Mouse (Mus musculus): ENCODE results near the gene Dnajc3. TPM values are rescaled to one million over a fixed set of nuclear protein-coding genes. Genes with fewer than 3 reads are reported as not detected.

Dnajc3 gene
- polyA plus RNA-seq, 1 experiment = 32.7 TPM

DNA sequence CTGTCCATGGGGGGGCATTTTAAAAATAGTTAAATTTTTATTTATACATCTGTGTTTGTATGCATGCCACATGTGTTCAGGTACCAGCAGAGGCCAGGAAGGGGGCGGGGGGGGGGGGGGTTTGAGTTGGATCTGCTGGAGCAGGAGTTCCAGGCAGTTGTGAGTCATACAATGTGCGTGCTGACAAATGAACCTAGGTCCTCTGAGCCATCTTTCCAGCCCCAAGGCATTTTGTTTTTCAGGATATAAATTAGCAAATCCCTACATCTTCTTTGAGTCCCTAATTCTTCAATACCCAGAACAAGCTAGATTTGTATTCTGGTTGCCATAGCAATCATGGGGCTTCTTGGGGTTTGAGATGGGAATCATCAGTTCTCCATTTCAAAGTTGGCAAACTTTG, 6.6 kb upstream of the Dnajc3 start:
- Histone ChIP-seq H3K27me3 (replicated peaks; ENCODE audit: control insufficient read depth, insufficient read depth, low read length) (no peaks in the 10 kb centered on the region), H3K4me1 (ENCODE audit: control insufficient read depth, insufficient read depth, low read length) (no peaks in the 10 kb centered on the region), H3K4me3 (ENCODE audit: insufficient read depth, low read depth, low read length) (no peak overlapping the region), H3K27ac (ENCODE audit: insufficient read depth, low read depth, low read length) (no peak overlapping the region), H3K36me3 (ENCODE audit: control insufficient read depth, insufficient read depth, low read length) (no peaks in the 10 kb centered on the region)
- no peak for DNase-seq
- WGBS = 91% methylated on average over 2 of the region's 2 CpGs
- TF ChIP-seq CTCF (conservative IDR thresholded peaks at IDR 0.05; ENCODE audit: insufficient read depth, insufficient read length, low read depth, low read length) (no peak), POLR2A (IDR thresholded peaks at IDR 0.05; ENCODE audit: low read depth, low read length) (no peak)

DNA sequence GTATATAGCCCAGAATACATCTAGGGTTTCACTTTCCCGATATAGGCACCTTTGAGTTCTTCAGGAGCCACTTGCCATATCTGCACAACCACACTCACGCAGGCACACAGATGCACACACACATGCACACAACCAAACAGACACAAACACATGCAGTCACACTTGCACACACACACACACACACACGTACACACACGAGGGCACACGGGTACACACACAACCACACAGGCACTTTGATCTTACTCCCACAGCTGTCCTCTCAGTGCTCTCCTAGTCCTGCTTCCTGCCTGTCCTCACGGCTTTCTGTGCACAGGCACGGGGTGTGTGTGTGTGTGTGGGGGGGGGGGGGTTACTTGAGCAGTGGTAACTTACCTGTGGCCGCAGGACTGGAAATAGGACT, 4.8 kb upstream of the Dnajc3 start:
- no peaks in the 10 kb centered on the region; the same call in 1 of the 2 replicates for H3K4me1 ChIP-seq (ENCODE audit: control insufficient read depth, insufficient read depth, low read length)
- no peak overlapping the region for H3K27ac ChIP-seq (ENCODE audit: insufficient read depth, low read depth, low read length)
- no peak overlapping the region for H3K4me3 ChIP-seq (ENCODE audit: insufficient read depth, low read depth, low read length)
- no peaks in the 10 kb centered on the region for H3K27me3 ChIP-seq (replicated peaks; ENCODE audit: control insufficient read depth, insufficient read depth, low read length)
- 62% methylated on average over 8 of the region's 8 CpGs for WGBS
- TF ChIP-seq CTCF (conservative IDR thresholded peaks at IDR 0.05; ENCODE audit: insufficient read depth, insufficient read length, low read depth, low read length) = no peak
- no peak for TF ChIP-seq POLR2A (IDR thresholded peaks at IDR 0.05; ENCODE audit: low read depth, low read length)
- no peaks in the 10 kb centered on the region for H3K36me3 ChIP-seq (ENCODE audit: control insufficient read depth, insufficient read depth, low read length)
- no peak for DNase-seq

DNA sequence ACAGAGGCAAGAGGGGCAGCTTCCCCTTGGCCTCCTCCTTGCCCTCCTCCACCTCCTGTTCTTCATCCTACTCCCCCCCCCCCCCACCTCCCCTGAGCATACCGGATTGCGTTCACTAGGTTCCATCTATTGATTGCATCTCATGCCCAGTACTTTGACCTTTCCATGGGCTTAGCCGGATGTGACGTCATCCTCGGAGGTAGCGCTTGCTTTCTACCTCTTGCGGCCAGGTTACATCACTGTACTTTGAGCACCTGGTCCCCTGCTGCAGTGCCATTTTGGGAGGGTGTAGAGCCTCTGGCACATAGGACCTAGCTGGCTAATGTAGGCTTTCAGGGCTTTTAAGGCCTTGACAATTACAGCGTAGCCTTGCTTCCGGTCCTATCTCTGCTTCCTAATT, 3.1 kb upstream of the Dnajc3 start:
- Histone ChIP-seq H3K27ac (ENCODE audit: insufficient read depth, low read depth, low read length) (no peak overlapping the region), H3K27me3 (replicated peaks; ENCODE audit: control insufficient read depth, insufficient read depth, low read length) (no peaks in the 10 kb centered on the region), H3K4me3 (ENCODE audit: insufficient read depth, low read depth, low read length) (no peak overlapping the region), H3K36me3 (ENCODE audit: control insufficient read depth, insufficient read depth, low read length) (no peaks in the 10 kb centered on the region), H3K4me1 (ENCODE audit: control insufficient read depth, insufficient read depth, low read length) (peaks cover 5% of the 10 kb centered on the region)
- WGBS = 91% methylated on average over 9 of the region's 9 CpGs
- DNase-seq = no peak
- TF ChIP-seq POLR2A (IDR thresholded peaks at IDR 0.05; ENCODE audit: low read depth, low read length) (no peak), CTCF (conservative IDR thresholded peaks at IDR 0.05; ENCODE audit: insufficient read depth, insufficient read length, low read depth, low read length) (no peak)

DNA sequence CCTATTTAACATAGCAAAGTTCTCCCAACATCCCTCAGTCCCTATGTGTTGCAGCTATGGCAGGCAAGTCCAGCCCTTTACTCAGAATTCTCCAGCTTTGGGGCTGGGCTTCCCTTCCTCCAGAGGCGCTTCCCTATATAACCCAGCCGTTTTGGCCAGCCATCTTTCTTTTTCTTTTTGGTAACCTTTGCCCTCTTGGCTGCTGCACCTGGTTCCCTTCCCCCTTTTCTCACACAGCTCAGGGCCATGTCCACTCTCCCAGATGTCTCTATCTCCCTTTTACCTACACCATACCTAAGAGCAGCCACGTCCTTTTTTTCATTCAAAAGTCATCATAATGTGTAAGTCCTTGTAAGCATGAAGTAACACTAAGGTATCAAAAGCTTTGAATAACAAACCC, 1.5 kb upstream of the Dnajc3 start:
- TF ChIP-seq POLR2A (IDR thresholded peaks at IDR 0.05; ENCODE audit: low read depth, low read length) (no peak), CTCF (conservative IDR thresholded peaks at IDR 0.05; ENCODE audit: insufficient read depth, insufficient read length, low read depth, low read length) (no peak)
- peak; percentile 21 for DNase-seq
- Histone ChIP-seq H3K27me3 (replicated peaks; ENCODE audit: control insufficient read depth, insufficient read depth, low read length) (no peaks in the 10 kb centered on the region), H3K4me1 (ENCODE audit: control insufficient read depth, insufficient read depth, low read length) (peaks cover 14% of the 10 kb centered on the region), H3K36me3 (ENCODE audit: control insufficient read depth, insufficient read depth, low read length) (no peaks in the 10 kb centered on the region), H3K27ac (ENCODE audit: insufficient read depth, low read depth, low read length) (no peak overlapping the region), H3K4me3 (ENCODE audit: insufficient read depth, low read depth, low read length) (no peak overlapping the region)
- 62% methylated on average over 3 of the region's 3 CpGs for WGBS

DNA sequence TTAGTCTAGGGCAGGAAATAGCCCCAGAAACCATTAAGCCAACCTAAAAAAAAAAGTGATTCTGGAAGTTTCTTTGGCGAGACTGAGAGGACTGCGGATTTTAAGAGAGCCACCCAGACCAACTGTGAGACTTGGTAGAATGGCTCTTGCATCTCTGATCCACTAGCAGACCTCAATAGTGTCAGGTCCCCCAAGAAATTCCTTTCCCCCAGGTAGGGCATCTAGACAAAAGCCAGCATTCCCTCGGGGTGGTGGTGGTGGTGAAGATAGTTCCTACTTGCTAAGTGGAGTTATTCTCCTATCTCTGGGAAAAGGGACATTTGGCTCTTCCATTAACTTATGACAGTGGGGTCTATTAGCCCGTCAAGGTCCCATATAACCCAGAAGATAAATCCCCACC, 824 bp upstream of the Dnajc3 start:
- no peak for DNase-seq
- H3K4me1 ChIP-seq (ENCODE audit: control insufficient read depth, insufficient read depth, low read length) = peaks cover 17% of the 10 kb centered on the region
- peak overlapping the region; percentile 78 for H3K27ac ChIP-seq (ENCODE audit: insufficient read depth, low read depth, low read length)
- no peaks in the 10 kb centered on the region for H3K27me3 ChIP-seq (replicated peaks; ENCODE audit: control insufficient read depth, insufficient read depth, low read length)
- WGBS = 52% methylated on average over 4 of the region's 4 CpGs
- TF ChIP-seq CTCF (conservative IDR thresholded peaks at IDR 0.05; ENCODE audit: insufficient read depth, insufficient read length, low read depth, low read length) (no peak), POLR2A (IDR thresholded peaks at IDR 0.05; ENCODE audit: low read depth, low read length) (no peak)
- peak overlapping the region; percentile 49 for H3K4me3 ChIP-seq (ENCODE audit: insufficient read depth, low read depth, low read length)
- no peaks in the 10 kb centered on the region for H3K36me3 ChIP-seq (ENCODE audit: control insufficient read depth, insufficient read depth, low read length)

DNA sequence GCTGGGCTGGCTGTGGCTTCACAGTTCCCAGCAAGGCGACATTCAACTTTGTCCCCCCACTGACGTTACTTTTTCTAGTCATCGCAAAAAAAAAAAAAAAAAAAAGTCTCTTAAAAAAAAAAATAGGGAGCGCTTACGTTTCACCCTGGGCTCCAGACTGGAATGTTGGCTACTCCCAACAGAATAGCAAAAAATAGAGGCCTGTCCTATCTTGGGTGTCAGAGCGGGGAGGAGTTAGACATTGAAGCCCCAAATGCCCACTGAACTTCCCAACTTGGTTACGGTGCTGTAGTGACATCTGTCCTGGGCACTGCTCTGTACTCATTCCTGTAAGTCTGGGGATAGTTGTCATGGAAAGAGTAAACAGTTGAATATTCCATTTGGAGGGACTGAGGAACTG, 775 bp downstream of the Dnajc3 start:
- peak overlapping the region; percentile 90 for H3K27ac ChIP-seq (ENCODE audit: insufficient read depth, low read depth, low read length)

DNA sequence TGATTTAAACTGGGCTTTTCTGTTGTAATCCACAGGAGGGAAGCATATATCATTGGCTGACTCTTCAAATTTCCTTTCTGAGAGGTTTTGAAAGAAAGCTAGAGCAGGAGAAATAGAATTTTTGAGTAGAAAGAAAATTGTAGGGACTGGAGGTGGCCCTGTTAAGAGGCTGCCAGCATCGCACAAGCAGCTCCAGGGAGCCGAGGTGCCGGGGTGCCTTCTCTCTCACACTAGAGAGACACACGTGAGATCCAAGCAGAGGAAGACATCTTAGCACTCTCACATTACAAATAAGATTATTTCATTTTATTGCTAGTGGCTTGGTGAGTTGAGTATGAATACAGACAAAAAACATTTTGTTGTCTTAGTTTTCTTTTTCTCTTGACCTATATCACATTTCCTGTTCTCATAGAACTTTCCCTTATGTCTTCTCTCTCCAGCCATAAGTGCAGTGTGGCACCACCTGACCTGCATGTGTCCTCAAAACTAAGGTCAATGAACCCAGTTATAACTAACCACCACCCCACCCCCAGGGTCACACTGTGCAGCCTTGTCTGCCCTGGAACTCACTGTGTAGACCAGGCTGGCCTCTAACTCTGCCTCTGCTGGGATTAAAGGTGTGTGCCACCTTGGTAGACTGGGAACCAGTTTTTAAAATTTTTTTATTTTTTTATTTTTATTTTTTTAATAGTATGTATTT, 3.2 kb downstream of the Dnajc3 start:
- Histone ChIP-seq H3K27me3 (replicated peaks; ENCODE audit: control insufficient read depth, insufficient read depth, low read length) (no peaks in the 10 kb centered on the region), H3K36me3 (ENCODE audit: control insufficient read depth, insufficient read depth, low read length) (no peaks in the 10 kb centered on the region), H3K4me3 (ENCODE audit: insufficient read depth, low read depth, low read length) (no peak overlapping the region), H3K27ac (ENCODE audit: insufficient read depth, low read depth, low read length) (no peak overlapping the region), H3K4me1 (ENCODE audit: control insufficient read depth, insufficient read depth, low read length) (peaks cover 23% of the 10 kb centered on the region)
- peak; percentile 28 for DNase-seq
- 56% methylated on average over 4 of the region's 4 CpGs for WGBS
- TF ChIP-seq POLR2A (IDR thresholded peaks at IDR 0.05; ENCODE audit: low read depth, low read length) = no peak
- no peak for TF ChIP-seq CTCF (conservative IDR thresholded peaks at IDR 0.05; ENCODE audit: insufficient read depth, insufficient read length, low read depth, low read length)

More for the DNA sequence above, 775 bp downstream of the Dnajc3 start:
- WGBS = 1% methylated on average over 7 of the region's 7 CpGs
- no peaks in the 10 kb centered on the region for H3K27me3 ChIP-seq (replicated peaks; ENCODE audit: control insufficient read depth, insufficient read depth, low read length)
- no peak for TF ChIP-seq POLR2A (IDR thresholded peaks at IDR 0.05; ENCODE audit: low read depth, low read length)
- TF ChIP-seq CTCF (conservative IDR thresholded peaks at IDR 0.05; ENCODE audit: insufficient read depth, insufficient read length, low read depth, low read length) = no peak
- no peaks in the 10 kb centered on the region for H3K36me3 ChIP-seq (ENCODE audit: control insufficient read depth, insufficient read depth, low read length)
- DNase-seq = peak; percentile 40
- H3K4me1 ChIP-seq (ENCODE audit: control insufficient read depth, insufficient read depth, low read length) = peaks cover 23% of the 10 kb centered on the region
- peak overlapping the region; percentile 90 for H3K4me3 ChIP-seq (ENCODE audit: insufficient read depth, low read depth, low read length)

Data from kidney, adult 2 months (tissue).